Mouse (Mus musculus): Measurements from ENCODE around the gene Eps8l1.
A peak's percentile ranks its signal among the peaks of the same experiment; 100 is the strongest.

DNA sequence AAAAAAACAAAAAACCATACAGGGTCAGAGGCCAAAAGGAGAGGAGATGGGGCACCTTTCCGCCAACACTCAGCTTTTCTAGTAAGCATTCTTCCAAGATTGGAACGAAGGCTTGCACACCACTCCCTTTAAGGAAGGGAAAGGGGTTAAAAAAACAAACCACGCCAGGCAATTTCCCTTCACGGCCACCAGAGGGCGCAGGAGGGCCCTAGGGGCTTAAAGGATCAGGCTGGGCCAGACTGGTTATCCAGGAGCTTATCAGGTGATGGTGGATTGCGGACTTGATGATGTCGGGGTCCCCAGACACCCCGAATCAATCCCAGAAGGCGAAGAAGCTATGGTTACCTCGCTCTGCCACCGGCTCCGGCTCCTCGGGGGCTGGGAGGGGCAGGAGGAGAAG, 52.8 kb downstream of the Eps8l1 start:
- TF ChIP-seq CTCF (IDR thresholded peaks at IDR 0.05; ENCODE audit: borderline replicate concordance, insufficient read depth, low read length) (peak; percentile 25; the same call in 1 of the 2 replicates), POLR2A (IDR thresholded peaks at IDR 0.05; ENCODE audit: low read depth, low read length) (no peak)

Data from embryonic fibroblast, embryonic 13.5 days (primary cell).